Mouse (Mus musculus) megakaryocyte, embryonic 14.5 days (primary cell): ENCODE data around the gene Emc10.

Source experiments
- FLI1 ChIP-seq: IDR thresholded peaks from 2 replicates; pipeline ENCODE4 v1.6.1; 2012; ENCODE audit warnings: low read length, inconsistent platforms, mixed read lengths
- GATA1 ChIP-seq: IDR thresholded peaks from 3 replicates; pipeline ENCODE4 v1.6.1; 2012; ENCODE audit warnings: mixed read lengths, low read length, inconsistent platforms, borderline replicate concordance

DNA sequence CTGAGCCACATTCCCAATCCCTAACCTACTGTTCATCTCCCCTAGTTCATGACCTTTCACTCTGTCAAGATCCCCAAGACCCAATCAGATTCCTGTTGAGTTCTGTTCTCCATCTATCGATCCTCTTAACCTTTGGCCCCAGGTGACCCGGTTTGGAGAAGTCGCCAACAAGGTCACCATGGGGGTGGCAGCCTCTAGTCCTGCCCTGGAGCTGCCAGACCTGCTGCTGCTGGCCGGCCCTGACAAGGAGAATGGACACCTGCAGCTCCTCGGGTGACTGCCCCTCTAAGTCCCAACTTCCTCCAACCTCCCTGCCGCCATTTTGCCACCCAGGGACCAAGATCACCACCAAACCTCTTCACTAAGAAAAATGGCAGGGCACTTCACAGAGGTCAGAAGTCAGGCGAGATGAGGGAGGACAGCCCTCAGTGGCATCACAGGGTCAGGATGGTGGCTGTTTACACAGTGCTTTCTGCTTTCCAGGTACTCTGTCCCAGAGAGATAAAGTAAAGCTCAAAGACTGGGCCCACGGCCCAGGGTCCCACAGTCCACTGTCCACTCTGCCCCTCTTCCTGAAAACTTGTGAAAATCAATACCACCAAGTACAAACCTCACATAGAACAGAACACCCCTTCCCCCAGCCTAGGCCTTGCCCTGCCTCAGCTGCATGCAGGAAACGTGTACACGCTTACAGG, 1.2 kb upstream of the Emc10 start:
- TF ChIP-seq FLI1 (no peak), GATA1 (no peak)
